Mouse (Mus musculus) cerebellum, adult (tissue): ENCODE results near the gene Gm11115.

Experiments used
- ATAC-seq: cut with Nextera tagmentation; 2 replicates; pipeline ENCODE4 v1.9.2; 2017; ENCODE audit warnings: mild to moderate bottlenecking, moderate library complexity, mixed read lengths; ENCODE audit not compliant: insufficient number of reproducible peaks, low FRiP score, low TSS enrichment

Gene Gm11115

GRCm38 (mm10) chr5:88153999-88154398, at the start of gene Gm11115:
Gm11115 (minus strand) TSS chr5:88154099.
- no peak for ATAC-seq

- ATAC-seq = no peak
Observed at GRCm38 (mm10) chr5:88111430-88111829, 42.5 kb downstream of the Gm11115 start, which contains the start of gene Gm11116. Gm11116 (minus strand) TSS chr5:88111530.
